Mouse (Mus musculus) T-helper 17 cell (primary cell): ENCODE data around the gene Clcnka.

ENCODE experiments used
- in situ Hi-C, 2 experiments: fragments of 300-600 bp; cut with MboI, MseI; formaldehyde crosslinking; loops; 1 replicate in 1 of 2; 2 replicates in 1 of 2; pipeline ENCODE4 v1.15.1; 2025; ENCODE audit warnings: high pct_unique_total_duplicates in 2 of 2

The Clcnka gene

DNA sequence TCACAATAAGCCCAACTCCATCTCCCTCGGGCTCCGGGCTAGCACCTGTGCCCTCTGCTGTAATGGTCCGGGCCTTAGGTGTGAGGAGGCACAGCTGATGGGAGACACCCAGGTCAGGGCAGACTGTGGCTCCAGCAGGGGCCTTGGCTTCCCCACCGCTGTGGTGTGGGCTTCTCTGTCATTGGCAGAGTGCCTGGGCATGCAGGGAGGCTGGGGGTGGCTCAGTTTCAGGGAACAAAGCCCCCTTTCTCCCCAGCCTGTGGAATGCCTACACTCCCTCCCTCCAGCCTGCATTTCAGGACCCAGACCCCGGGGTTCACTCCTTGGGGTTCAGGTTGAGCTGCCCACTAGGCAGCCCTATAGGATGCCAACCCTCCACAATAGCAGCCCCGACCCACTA lies 62.3 kb downstream of the Clcnka start:
- in situ Hi-C loops: no loop called here

- in situ Hi-C loops: no loop called here
Observed at GRCm38 (mm10) chr4:141335263-141335796, 63.2 kb downstream of the Clcnka start.

DNA sequence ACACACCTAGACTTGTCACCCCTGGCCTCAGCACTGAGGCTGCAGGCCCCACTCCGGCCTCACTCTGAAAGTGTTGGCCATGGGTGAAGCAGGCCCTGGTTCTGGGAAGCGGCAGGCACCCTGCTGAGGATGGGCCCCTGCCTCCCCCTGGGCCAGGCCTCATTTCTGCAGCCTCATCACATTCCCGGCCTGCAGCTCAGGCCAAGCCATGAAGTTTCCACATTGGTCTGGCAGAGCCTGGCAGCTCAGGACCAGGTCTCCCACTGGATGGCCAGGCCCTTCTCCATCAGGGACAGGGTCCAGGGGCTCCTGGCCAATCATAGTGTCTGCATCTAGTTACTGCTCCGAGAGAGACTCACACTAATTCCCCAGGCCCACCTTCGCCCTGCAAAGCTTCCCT lies 63.8 kb downstream of the Clcnka start:
- in situ Hi-C loops: no loop called here
